Mouse (Mus musculus) large intestine, adult 2 months (tissue): Measurements from ENCODE around the gene Ifitm2. TPM values are rescaled to one million over a fixed set of nuclear protein-coding genes. Genes with fewer than 3 reads are reported as not detected.
"Not testable (repeated sequence)": the region's sequence is repeated elsewhere in the genome, so short reads cannot be mapped to it uniquely, and the experiment has no call there.

ENCODE experiments used
- DNase-seq: peaks from one replicate; pipeline ENCODE4 v3.0.0-alpha.2; 2012; ENCODE audit warnings: low read depth, low spot score
- WGBS: fragments of 180-500 bp; shearing (Covaris S2); methylation state at CpG from one replicate; pipeline ENCODE4 v1.1.7; 2018; 5-methylcytosine and 5-hydroxymethylcytosine counted together
- polyA plus RNA-seq: library from polyadenylated mRNA; depleted of rRNA; stranded (reverse); fragments of >200 nt; gene quantifications from 2 replicates; pipeline ENCODE4 v1.2.3, GENCODE M21; 2012

Gene Ifitm2
- polyA plus RNA-seq, 1 experiment, result 675 TPM

GRCm38 (mm10) chr7:140971479-140972171, 15.8 kb upstream of the Ifitm2 start:
- no peak for DNase-seq
- WGBS, result 65% methylated on average over 8 of the region's 8 CpGs

GRCm38 (mm10) chr7:140970931-140971330, 15.1 kb upstream of the Ifitm2 start:
- no peak for DNase-seq
- WGBS, result 64% methylated on average over 7 of the region's 7 CpGs

DNA sequence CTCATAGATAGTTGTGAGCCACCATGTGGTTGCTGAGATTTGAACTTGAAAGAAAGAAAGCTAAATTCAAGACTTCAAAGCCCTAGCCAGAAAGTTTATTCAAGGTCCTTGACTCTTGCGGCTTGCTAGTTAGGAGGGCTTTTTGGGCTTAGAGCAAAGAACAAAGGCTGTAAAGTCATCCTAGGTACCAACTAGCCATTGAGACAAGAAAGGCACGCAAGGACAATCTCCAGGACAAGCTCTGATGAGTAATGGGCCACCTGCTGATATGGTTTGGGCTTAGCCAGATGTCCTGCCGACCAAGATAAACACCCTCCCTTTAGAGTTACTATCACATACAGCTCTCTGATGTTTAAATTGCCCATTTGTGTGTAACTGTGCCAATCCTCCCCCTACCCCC, 12.9 kb upstream of the Ifitm2 start:
- 40% methylated on average over 3 of the region's 3 CpGs for WGBS

GRCm38 (mm10) chr7:140967862-140968591, 12.2 kb upstream of the Ifitm2 start:
- no peak for DNase-seq
- WGBS, result 52% methylated on average over 14 of the region's 14 CpGs

More for the DNA sequence above, 12.9 kb upstream of the Ifitm2 start:
- not testable (repeated sequence) for DNase-seq

GRCm38 (mm10) chr7:140966921-140967320, 11.1 kb upstream of the Ifitm2 start, which contains the start of gene Ifitm1:
Ifitm1 (plus strand) TSS chr7:140967221.
- WGBS, result 93% methylated on average over 4 of the region's 4 CpGs
- DNase-seq, result no peak

DNA sequence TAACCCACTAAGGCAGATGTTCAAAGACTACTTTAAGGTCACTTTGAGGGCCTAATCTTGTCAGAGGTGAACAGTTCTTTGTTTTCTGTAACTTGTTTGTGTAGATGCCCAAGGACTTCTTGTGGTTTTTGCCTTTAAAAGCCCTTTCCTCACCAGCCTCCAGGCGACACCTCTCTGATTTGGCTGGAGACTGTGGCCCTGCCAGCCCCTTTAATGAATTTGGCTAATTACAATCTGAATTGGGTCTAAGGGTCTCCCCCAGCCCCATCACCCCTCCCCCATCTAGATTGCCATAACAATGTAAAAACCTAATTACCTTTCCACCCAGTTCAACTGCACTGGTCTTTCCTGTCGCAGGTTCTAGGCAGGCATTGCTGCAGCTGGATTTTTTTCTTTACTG, 6.9 kb upstream of the Ifitm2 start:
- DNase-seq, result no peak
- WGBS, result 92% methylated on average over 2 of the region's 2 CpGs

DNA sequence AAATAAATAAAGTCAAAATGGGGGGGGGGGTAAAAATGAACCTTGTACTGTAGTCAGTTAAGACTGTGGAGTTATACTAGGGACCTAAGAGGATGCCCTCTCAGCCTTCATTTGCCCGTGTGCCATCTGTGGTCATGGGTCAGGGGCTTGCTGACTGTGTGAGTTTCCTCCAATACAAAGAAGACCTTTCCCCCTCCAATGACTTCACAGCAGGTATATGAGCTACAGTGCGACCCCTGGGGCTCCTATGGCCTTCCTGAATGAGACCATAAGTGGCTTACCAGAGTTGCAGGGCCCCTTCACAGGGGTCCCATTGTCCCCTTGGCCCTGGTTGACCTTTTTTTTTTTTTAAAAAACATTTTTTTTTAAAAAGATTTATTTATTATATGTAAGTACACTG, 5.6 kb upstream of the Ifitm2 start:
- no peak for DNase-seq
- 91% methylated on average over 2 of the region's 2 CpGs for WGBS

DNA sequence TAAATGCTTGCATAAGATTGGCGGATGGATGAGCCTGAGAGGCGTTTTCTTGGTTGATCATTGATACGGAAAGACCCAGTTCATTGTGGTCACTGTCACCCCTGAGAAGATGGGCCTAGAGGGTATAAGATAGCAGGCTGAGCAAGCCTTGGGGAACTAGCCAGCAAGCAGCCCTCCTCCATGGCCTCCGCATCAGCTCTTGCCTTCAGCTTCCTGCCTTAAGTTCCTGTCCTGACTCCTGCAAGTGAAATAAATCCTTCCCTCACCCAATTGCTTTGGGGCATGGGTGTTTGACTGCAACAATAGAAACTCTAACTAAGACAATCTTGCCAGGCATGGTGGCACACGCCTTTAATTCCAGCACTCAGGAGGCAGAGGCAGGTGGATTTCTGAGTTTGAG, 4.2 kb upstream of the Ifitm2 start:
- DNase-seq, result no peak
- WGBS, result 80% methylated on average over 5 of the region's 5 CpGs

DNA sequence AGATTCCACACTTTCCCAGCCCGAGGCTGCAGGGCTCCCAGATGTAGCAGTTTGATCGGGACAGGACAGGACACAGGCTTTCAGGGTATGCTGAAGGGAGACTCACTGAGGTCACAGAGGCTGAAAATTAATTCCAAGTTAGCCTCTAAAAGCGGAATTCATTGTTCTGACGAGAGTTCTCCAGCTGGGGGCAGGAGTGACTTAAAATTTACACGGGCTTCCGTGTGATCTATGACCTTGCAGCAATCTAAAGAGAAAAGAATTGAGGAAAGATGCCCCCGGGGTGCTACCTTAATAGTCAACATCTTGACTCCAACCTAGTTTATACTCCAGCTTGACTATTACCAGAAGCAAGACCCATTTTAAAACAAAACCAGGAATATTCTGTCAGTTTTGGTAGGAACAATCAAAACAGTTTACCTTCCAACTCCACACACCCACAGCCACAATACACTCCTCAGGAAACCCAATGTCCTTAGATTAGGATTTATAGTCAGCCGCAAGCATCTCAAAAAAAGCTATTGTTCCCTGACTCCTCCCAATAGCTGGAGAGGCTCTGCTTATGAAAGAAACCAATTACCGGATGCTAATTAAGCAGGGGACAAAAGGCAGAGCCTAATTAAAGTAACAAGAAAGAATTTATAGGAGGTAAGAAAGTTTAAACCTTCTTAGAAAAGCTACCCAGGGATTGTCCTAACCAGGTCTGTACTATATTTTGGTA, 3.6 kb upstream of the Ifitm2 start:
- WGBS, result 15% methylated on average over 9 of the region's 9 CpGs
- no peak for DNase-seq

DNA sequence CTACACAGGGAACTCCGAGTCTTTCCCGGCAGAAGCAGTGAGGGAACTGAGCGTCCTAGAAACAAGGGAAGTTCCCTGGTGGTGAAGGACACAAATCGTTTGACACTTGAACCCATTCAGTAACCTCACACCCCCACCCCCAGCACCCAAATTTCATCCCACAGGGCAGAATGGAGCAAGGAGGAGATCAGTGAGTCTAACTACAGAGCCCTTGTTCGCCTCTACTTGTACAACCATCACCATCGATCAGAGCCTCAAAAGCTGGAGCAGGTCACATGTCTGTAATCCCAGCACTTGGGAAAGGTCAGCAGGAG, 726 bp upstream of the Ifitm2 start:
- WGBS, result 24% methylated on average over 6 of the region's 6 CpGs
- DNase-seq, result no peak

GRCm38 (mm10) chr7:140955342-140955741, 445 bp downstream of the Ifitm2 start:
- DNase-seq, result no peak
- 23% methylated on average over 17 of the region's 17 CpGs for WGBS

GRCm38 (mm10) chr7:140954733-140955071, 1.1 kb downstream of the Ifitm2 start:
- DNase-seq, result no peak
- 3% methylated on average over 9 of the region's 9 CpGs for WGBS

- 24% methylated on average over 15 of the region's 15 CpGs for WGBS
- no peak for DNase-seq
Observed at GRCm38 (mm10) chr7:140953800-140954732, 1.7 kb downstream of the Ifitm2 start.

DNA sequence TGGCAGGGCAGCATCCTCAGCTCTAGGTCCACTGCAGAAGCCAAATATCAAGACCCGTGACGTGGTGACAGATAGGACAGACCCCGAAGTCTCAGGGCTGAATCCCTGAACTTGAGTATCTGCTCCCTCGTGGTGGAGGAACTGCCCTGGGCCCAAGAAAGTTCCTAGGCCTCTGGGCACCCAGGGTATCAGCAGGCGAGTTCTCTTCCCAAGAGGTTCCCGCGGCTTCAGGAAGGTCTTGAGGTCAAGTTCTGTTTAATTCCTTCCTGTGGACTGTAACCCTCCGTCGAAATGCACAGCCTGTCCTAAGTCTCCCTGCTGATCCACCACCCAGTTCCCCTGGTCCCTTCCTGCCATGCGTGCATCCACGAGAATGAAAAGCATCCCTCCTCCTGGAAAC, 2.7 kb downstream of the Ifitm2 start:
- DNase-seq, result no peak
- 61% methylated on average over 11 of the region's 11 CpGs for WGBS

DNA sequence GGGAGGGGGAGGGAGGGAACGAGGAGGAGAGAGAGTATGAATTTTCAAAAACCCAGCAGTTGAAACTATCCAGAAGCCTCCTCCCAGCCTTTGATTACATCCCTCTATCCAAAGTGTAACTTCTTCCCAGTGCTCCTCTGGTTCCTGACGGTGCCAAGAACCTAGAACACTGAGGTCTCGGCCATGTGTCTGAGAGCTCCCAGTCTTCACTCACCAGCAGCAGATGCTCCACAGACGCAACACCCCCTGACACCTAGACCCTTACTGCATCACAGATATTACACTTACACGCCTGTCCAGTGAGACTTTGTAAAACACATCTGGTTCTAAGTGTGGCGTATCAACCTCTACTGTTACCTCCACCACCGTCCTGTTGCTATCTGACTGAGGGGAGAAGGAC, 3.3 kb downstream of the Ifitm2 start:
- DNase-seq, result no peak
- WGBS, result 67% methylated on average over 7 of the region's 7 CpGs

GRCm38 (mm10) chr7:140951765-140952164, 4.0 kb downstream of the Ifitm2 start:
- 51% methylated on average over 6 of the region's 6 CpGs for WGBS
- DNase-seq, result no peak

- 16% methylated on average over 8 of the region's 8 CpGs for WGBS
- no peak for DNase-seq
Observed at GRCm38 (mm10) chr7:140951051-140951450, 4.7 kb downstream of the Ifitm2 start.

DNA sequence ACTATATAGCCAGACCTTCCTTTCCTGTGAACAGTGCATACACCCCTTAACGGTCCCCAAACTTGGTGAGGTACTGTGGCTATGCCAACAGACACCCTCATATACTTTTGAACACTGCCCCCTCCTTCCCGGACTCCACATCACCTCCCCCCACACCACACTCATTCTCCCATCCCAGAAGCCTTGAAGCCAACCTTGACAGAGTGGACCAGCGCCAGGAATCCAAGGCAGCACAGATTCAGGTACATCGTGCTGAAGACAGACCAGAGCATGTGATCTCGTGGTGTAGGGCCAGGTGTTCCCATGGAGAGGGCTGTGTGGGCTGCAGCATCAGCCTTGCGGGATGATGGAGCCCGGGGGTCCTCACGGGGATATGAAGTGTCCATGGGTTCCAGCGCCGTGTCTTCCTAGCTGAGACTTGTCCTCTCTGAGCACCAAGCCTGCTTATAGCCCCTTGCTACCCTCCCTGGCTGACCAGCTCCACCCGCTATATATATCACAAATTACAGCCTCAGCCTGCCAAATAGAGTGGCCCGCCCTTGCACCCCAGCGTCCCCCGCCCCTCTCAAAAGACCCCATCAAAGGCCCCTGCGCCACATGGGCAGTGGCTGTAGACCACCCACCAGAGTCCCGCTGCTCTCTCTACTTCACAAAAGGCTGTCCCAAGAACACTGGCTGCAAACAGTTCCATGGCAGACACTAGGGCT, 5.8 kb downstream of the Ifitm2 start, which contains the start of gene Ifitm5:
Gene Ifitm5 (minus strand): TSS at position 468 of the 707 bp plus-strand sequence.
- DNase-seq, result no peak
- WGBS, result 69% methylated on average over 16 of the region's 16 CpGs

GRCm38 (mm10) chr7:140949255-140949654, 6.5 kb downstream of the Ifitm2 start:
- 84% methylated on average over 6 of the region's 6 CpGs for WGBS
- DNase-seq, result no peak
